In the genomic region with DNA sequence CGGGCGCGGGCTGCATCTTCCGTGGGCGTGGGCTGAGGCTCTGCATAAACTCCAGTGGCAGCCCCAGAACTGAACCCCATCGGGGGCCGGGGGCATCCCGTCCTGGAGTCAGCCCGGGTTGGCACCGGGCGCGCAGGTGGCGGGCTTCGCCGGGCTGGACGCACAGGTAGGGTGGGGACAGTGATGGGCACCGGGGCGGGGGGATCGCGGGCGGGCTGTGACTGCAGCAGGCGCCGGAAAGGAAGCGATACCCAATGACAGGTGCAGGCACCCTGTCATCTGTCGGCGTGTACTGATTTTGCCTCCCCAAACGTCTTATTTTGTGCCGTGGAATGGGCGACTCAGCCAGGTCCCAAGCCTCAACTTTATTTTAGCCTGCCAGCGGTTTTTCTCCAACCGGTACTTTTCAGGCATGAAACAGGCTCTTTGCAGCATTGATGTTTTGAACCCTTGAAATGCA, we compare ENCODE assay signal across 8 mouse cellular contexts. TPM values are rescaled to one million over a fixed set of nuclear protein-coding genes. Genes with fewer than 3 reads are reported as not detected.
DNase-seq lines count a peak whose midpoint lies in the region; ATAC-seq and TF ChIP-seq lines count a peak whose summit lies in the region.

No protein-coding gene starts in this region.

- no peaks in the 10 kb centered on the region for H3K27me3 ChIP-seq in heart, embryonic 11.5 days (ENCODE audit: control insufficient read depth, insufficient read depth, low read length)
- H3K27me3 ChIP-seq in E14TG2a.4 (ENCODE audit: insufficient read depth, low read length), result no peaks in the 10 kb centered on the region
- H3K27me3 ChIP-seq in forebrain, embryonic 15.5 days, result no peaks in the 10 kb centered on the region
- no peaks in the 10 kb centered on the region for H3K27me3 ChIP-seq in liver, embryonic 16.5 days (ENCODE audit: control insufficient read depth, insufficient read depth, low read depth, low read length)

- peaks cover 7% of the 10 kb centered on the region for H3K4me1 ChIP-seq in heart, embryonic 11.5 days (ENCODE audit: control insufficient read depth, insufficient read depth, low read length)
- H3K4me1 ChIP-seq in E14TG2a.4 (replicated peaks; ENCODE audit: low read depth, low read length), result peaks cover 47% of the 10 kb centered on the region
- H3K4me1 ChIP-seq in forebrain, embryonic 15.5 days, result peaks cover 16% of the 10 kb centered on the region
- H3K4me1 ChIP-seq in liver, embryonic 16.5 days (ENCODE audit: control insufficient read depth, low read depth, low read length), result peaks cover 32% of the 10 kb centered on the region

- H3K9ac ChIP-seq in heart, embryonic 11.5 days (ENCODE audit: low read depth, low read length), result peak overlapping the region; percentile 97
- peak overlapping the region; percentile 98 for H3K9ac ChIP-seq in forebrain, embryonic 15.5 days (replicated peaks)
- H3K9ac ChIP-seq in liver, embryonic 16.5 days (ENCODE audit: low read depth, low read length), result peak overlapping the region; percentile 91

- ATAC-seq in heart, embryonic 11.5 days (replicated peaks; ENCODE audit: insufficient number of reproducible peaks, low FRiP score, low TSS enrichment), result no peak
- no peak for ATAC-seq in forebrain, embryonic 15.5 days (replicated peaks)
- peak; percentile 12 for ATAC-seq in liver, embryonic 16.5 days (ENCODE audit: low read depth)

- 4% methylated on average over 31 of the region's 31 CpGs for WGBS in heart, embryonic 11.5 days (ENCODE audit: insufficient replicate concordance)
- WGBS in forebrain, embryonic 15.5 days, result 2% methylated on average over 31 of the region's 31 CpGs
- under 1% methylated on average over 31 of the region's 31 CpGs for WGBS in liver, embryonic 16.5 days (ENCODE audit: insufficient replicate concordance)

- H3K36me3 ChIP-seq in heart, embryonic 11.5 days (ENCODE audit: control insufficient read depth, insufficient read depth, low read length), result no peaks in the 10 kb centered on the region
- H3K36me3 ChIP-seq in E14TG2a.4 (ENCODE audit: insufficient read depth, low read length), result peaks cover 43% of the 10 kb centered on the region
- no peaks in the 10 kb centered on the region for H3K36me3 ChIP-seq in forebrain, embryonic 15.5 days
- H3K36me3 ChIP-seq in liver, embryonic 16.5 days (ENCODE audit: control insufficient read depth, insufficient read depth), result no peaks in the 10 kb centered on the region

- H3K9me3 ChIP-seq in heart, embryonic 11.5 days (replicated peaks; ENCODE audit: control insufficient read depth, low read length), result no peaks in the 10 kb centered on the region
- H3K9me3 ChIP-seq in E14TG2a.4 (ENCODE audit: low read length), result no peaks in the 10 kb centered on the region
- no peaks in the 10 kb centered on the region for H3K9me3 ChIP-seq in forebrain, embryonic 15.5 days
- H3K9me3 ChIP-seq in liver, embryonic 16.5 days (replicated peaks; ENCODE audit: control insufficient read depth, low read length), result no peaks in the 10 kb centered on the region

- TF ChIP-seq CTCF in E14TG2a.4 (conservative IDR thresholded peaks at IDR 0.05; ENCODE audit: low read length), result no peak

- peak overlapping the region; percentile 99 for H3K27ac ChIP-seq in heart, embryonic 11.5 days (ENCODE audit: low read depth, low read length)
- H3K27ac ChIP-seq in forebrain, embryonic 15.5 days (replicated peaks), result peak overlapping the region; percentile 99
- H3K27ac ChIP-seq in liver, embryonic 16.5 days (ENCODE audit: low read length), result peak overlapping the region; percentile 95

- H3K4me3 ChIP-seq in heart, embryonic 11.5 days (ENCODE audit: low read depth, low read length), result peak overlapping the region; percentile 85
- peak overlapping the region; percentile 96 for H3K4me3 ChIP-seq in E14TG2a.4 (replicated peaks; ENCODE audit: low read length)
- H3K4me3 ChIP-seq in forebrain, embryonic 15.5 days, result peak overlapping the region; percentile 85
- H3K4me3 ChIP-seq in liver, embryonic 16.5 days (ENCODE audit: low read depth, low read length), result peak overlapping the region; percentile 96

- intact Hi-C loops in gastrocnemius, postnatal 36 days (cut with DNase I), result no loop called here

- H3K4me2 ChIP-seq in heart, embryonic 11.5 days, result peak overlapping the region; percentile 92
- H3K4me2 ChIP-seq in forebrain, embryonic 15.5 days (replicated peaks), result peak overlapping the region; percentile 85
- peak overlapping the region; percentile 88 for H3K4me2 ChIP-seq in liver, embryonic 16.5 days (ENCODE audit: low read depth, low read length)

- DNase-seq in heart, adult 9 months (ENCODE audit: low spot score in 2 of 2), result no peak
- no peak for DNase-seq in adipocyte (ENCODE audit: low spot score)
- no peak for DNase-seq in c-Kit-positive CD71-positive TER-119-positive erythroid progenitor cells, embryonic 14.5 days (ENCODE audit: low spot score)
- no peak for DNase-seq in gastrocnemius, postnatal 36 days

RNA-seq across cellular contexts. Expression of gene Slc35e2, which starts 0.8 kb away (rescaled TPM):
- 7.7 and 9.6 TPM in 2 replicates for polyA plus RNA-seq in heart, embryonic 11.5 days (2014; fragmentation: Nextera tagmentation; extraction: Ambion mirVana)
- 10.9 and 12.9 TPM in 2 replicates for polyA plus RNA-seq in forebrain, embryonic 15.5 days (2015; fragmentation: Nextera tagmentation; extraction: Ambion mirVana)
- 5.6 and 6.4 TPM in 2 replicates for polyA plus RNA-seq in liver, embryonic 16.5 days (2015; fragmentation: Nextera tagmentation; extraction: Ambion mirVana)
- 1 to 10 TPM; 2.9 to 3.8 TPM for total RNA-seq in gastrocnemius, postnatal 36 days (2021)

RNA-seq across cellular contexts. Expression of gene Cdk11b, which starts 22.6 kb away (rescaled TPM):
- polyA plus RNA-seq in heart, embryonic 11.5 days (2014; fragmentation: Nextera tagmentation; extraction: Ambion mirVana), result 48.2 and 50.0 TPM in 2 replicates
- 60.8 and 63.5 TPM in 2 replicates for polyA plus RNA-seq in forebrain, embryonic 15.5 days (2015; fragmentation: Nextera tagmentation; extraction: Ambion mirVana)
- 19.4 and 20.3 TPM in 2 replicates for polyA plus RNA-seq in liver, embryonic 16.5 days (2015; fragmentation: Nextera tagmentation; extraction: Ambion mirVana)
- total RNA-seq in gastrocnemius, postnatal 36 days (2021), result 10 to 100 TPM; 20.6 to 28.1 TPM

RNA-seq across cellular contexts. Expression of gene Nadk, which starts 39.8 kb away (rescaled TPM):
- polyA plus RNA-seq in heart, embryonic 11.5 days (2014; fragmentation: Nextera tagmentation; extraction: Ambion mirVana), result 57.0 and 58.6 TPM in 2 replicates
- polyA plus RNA-seq in forebrain, embryonic 15.5 days (2015; fragmentation: Nextera tagmentation; extraction: Ambion mirVana), result 109 and 110 TPM in 2 replicates
- 42.9 and 45.3 TPM in 2 replicates for polyA plus RNA-seq in liver, embryonic 16.5 days (2015; fragmentation: Nextera tagmentation; extraction: Ambion mirVana)
- 10 to 100 TPM; 16.6 to 16.9 TPM for total RNA-seq in gastrocnemius, postnatal 36 days (2021)

RNA-seq across cellular contexts. Expression of gene Gm10563, which starts 43.2 kb away (rescaled TPM):
- polyA plus RNA-seq in heart, embryonic 11.5 days (2014; fragmentation: Nextera tagmentation; extraction: Ambion mirVana), result not detected in 2 replicates
- not detected in 2 replicates for polyA plus RNA-seq in forebrain, embryonic 15.5 days (2015; fragmentation: Nextera tagmentation; extraction: Ambion mirVana)
- not detected in 2 replicates for polyA plus RNA-seq in liver, embryonic 16.5 days (2015; fragmentation: Nextera tagmentation; extraction: Ambion mirVana)
- total RNA-seq in gastrocnemius, postnatal 36 days (2021), result not detected

RNA-seq across cellular contexts. Expression of gene Mmp23, which starts 51.2 kb away (rescaled TPM):
- 52.9 and 53.5 TPM in 2 replicates for polyA plus RNA-seq in heart, embryonic 11.5 days (2014; fragmentation: Nextera tagmentation; extraction: Ambion mirVana)
- polyA plus RNA-seq in forebrain, embryonic 15.5 days (2015; fragmentation: Nextera tagmentation; extraction: Ambion mirVana), result 2.3 and 2.6 TPM in 2 replicates
- polyA plus RNA-seq in liver, embryonic 16.5 days (2015; fragmentation: Nextera tagmentation; extraction: Ambion mirVana), result 4.1 and 4.9 TPM in 2 replicates
- total RNA-seq in gastrocnemius, postnatal 36 days (2021), result 1 to 10 TPM; 2.2 to 3.5 TPM
